Mouse (Mus musculus) limb, embryonic 11.5 days (tissue): ENCODE data around the gene Gab2. TPM values are rescaled to one million over a fixed set of nuclear protein-coding genes. Genes with fewer than 3 reads are reported as not detected.

ENCODE experiments used
- ATAC-seq: fragments of 200-750 bp; cut with Nextera tagmentation; 2 replicates; pipeline ENCODE4 v1.8.0; 2017; ENCODE audit warnings: low read depth; ENCODE audit not compliant: insufficient number of reproducible peaks, low FRiP score, low TSS enrichment
- DNase-seq: peaks from one replicate; pipeline ENCODE4 v3.0.0-alpha.2; 2015; ENCODE audit warnings: low spot score
- H3K27ac ChIP-seq: fragments of 300-500 bp; sonication (generic); replicated peaks from 2 replicates; pipeline ENCODE4 v1.5.1; 2014; ENCODE audit warnings: low read depth, mild to moderate bottlenecking, low read length
- H3K27me3 ChIP-seq: fragments of 300-500 bp; sonication (generic); 2 replicates; pipeline ENCODE4 v1.6.1; 2014; ENCODE audit warnings: mild to moderate bottlenecking, low read length, mixed read lengths; ENCODE audit not compliant: control insufficient read depth, insufficient read depth
- H3K36me3 ChIP-seq: fragments of 300-500 bp; sonication (generic); 2 replicates; pipeline ENCODE4 v1.6.1; 2014; ENCODE audit warnings: mild to moderate bottlenecking, low read length, moderate library complexity, mixed read lengths; ENCODE audit not compliant: control insufficient read depth, insufficient read depth
- H3K4me1 ChIP-seq: fragments of 300-500 bp; sonication (generic); 2 replicates; pipeline ENCODE4 v1.6.1; 2014; ENCODE audit warnings: low read length, mixed read lengths; ENCODE audit not compliant: control insufficient read depth, insufficient read depth
- H3K4me2 ChIP-seq: fragments of 300-500 bp; sonication (generic); 2 replicates; pipeline ENCODE4 v1.6.1; 2014; ENCODE audit warnings: low read depth, mild to moderate bottlenecking, moderate library complexity; ENCODE audit not compliant: severe bottlenecking
- H3K4me3 ChIP-seq: fragments of 300-500 bp; sonication (generic); 2 replicates; pipeline ENCODE4 v1.5.1; 2014; ENCODE audit warnings: low read depth, low read length
- H3K9ac ChIP-seq: fragments of 300-500 bp; sonication (generic); 2 replicates; pipeline ENCODE4 v1.6.1; 2014; ENCODE audit warnings: mild to moderate bottlenecking, low read length
- H3K9me3 ChIP-seq: fragments of 300-500 bp; sonication (generic); 2 replicates; pipeline ENCODE4 v1.6.1; 2016; ENCODE audit warnings: low read length; ENCODE audit not compliant: control insufficient read depth
- WGBS: fragments of 180-500 bp; shearing (Covaris S2); extraction: QIAGEN DNeasy Blood & Tissue Kit; methylation state at CpG from one replicate; pipeline ENCODE4 v1.1.7; 2014; 5-methylcytosine and 5-hydroxymethylcytosine counted together
- polyA plus RNA-seq: library from polyadenylated mRNA; unstranded; fragments of >200 nt; fragmentation: Nextera tagmentation; extraction: Ambion mirVana; gene quantifications from 2 replicates; pipeline ENCODE4 v1.2.1, GENCODE M21; 2014

Gab2 gene
- polyA plus RNA-seq, 1 experiment from 2014 or later = 3.3 TPM

DNA sequence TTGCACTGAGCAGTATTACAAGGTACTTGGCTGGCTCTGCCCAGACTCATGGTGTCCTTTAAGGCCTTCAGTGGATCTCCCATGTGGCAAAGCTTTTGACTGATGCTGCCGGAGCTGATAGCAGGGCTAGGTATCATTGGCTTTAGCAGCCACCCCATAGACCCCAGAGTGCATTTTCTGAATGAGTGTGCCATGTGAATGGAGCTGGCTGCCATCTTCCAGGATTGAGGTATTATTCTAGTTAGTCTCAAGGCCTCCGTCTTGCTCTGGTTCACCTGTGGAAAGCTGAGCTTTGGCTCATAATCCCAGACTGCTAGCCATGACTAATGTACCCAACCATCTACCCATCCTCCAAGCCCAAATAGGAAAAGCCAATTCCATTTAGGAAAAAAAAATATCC, 225.4 kb downstream of the Gab2 start:
- no peak for ATAC-seq
- peak; percentile 9 for DNase-seq
- H3K4me1 ChIP-seq = no peaks in the 10 kb centered on the region
- H3K36me3 ChIP-seq = no peaks in the 10 kb centered on the region; the same call in 1 of the 2 replicates
- WGBS = 91% methylated on average over 2 of the region's 2 CpGs
- H3K4me2 ChIP-seq = no peak overlapping the region
- H3K9ac ChIP-seq = no peak overlapping the region
- no peaks in the 10 kb centered on the region for H3K9me3 ChIP-seq
- H3K27ac ChIP-seq = no peak overlapping the region
- H3K27me3 ChIP-seq = no peaks in the 10 kb centered on the region
- H3K4me3 ChIP-seq = no peak overlapping the region

DNA sequence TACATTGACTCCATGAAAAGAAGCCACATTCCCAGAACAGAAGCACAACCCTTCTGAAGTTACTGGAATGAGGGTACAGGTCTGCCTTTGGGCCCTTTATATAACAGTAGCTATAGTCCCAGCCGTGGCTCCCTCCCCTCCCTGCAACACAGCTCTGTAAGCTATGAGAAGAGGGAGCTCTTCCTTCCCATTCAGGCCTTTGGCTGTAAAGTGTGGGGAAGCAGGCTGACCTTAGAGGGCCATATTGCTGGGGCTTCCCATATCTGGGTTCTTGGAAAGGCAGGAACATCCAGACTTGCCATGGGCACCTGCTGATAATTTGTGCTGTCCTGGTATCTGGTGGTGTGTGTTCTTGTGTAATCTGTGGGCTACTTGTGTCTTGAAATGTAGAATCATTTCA, 226.2 kb downstream of the Gab2 start:
- DNase-seq = peak; percentile 14
- WGBS = 82% methylated on average over 1 of the region's 1 CpGs

DNA sequence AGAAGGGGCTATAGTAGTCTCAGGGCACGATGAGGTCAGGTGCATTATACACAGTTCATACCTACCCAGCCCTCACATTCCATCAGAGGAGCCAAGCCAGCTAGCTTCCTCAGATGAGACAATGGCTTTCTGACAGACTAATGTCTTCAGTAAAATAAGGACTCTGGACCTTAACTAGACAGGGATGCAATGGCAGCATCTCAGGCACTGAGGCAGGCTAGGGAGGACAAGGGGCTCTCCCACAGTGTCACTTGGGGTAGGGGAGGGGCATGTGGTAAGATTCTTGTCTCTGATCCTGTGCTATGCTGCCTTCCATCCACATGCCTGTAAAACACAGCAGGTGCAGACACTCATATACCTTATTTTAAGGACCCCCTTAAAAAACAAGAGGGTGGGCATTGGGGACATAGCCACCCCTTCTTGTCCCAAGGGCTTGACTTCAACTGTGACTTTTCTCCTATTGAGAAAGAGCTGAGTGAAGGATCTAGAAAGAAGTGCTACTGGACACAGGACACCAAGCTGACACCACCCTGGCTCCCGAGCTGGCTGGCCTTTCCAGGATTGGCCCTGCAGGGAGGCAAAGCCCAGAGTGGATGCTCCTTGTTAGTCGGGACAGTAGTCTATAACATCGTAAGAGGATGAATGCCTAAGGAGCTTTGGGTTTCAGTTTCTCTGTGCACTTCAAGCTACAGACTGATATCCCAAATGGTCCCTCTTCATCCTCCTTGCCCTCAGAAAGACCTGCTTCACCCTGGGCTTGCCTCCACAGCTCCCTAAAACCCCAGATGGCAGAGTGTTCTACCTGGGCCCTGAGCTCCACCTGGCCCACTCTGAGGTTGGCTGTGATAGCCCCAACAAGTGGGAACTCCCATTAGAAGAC, 228.3 kb downstream of the Gab2 start:
- H3K9me3 ChIP-seq = no peaks in the 10 kb centered on the region
- ATAC-seq (no peak), DNase-seq (no peak)
- no peak overlapping the region for H3K4me2 ChIP-seq
- no peak overlapping the region for H3K27ac ChIP-seq
- no peaks in the 10 kb centered on the region; the same call in 1 of the 2 replicates for H3K36me3 ChIP-seq
- H3K9ac ChIP-seq = no peak overlapping the region
- WGBS = 77% methylated on average over 4 of the region's 4 CpGs
- H3K4me1 ChIP-seq = no peaks in the 10 kb centered on the region
- H3K27me3 ChIP-seq = no peaks in the 10 kb centered on the region
- no peak overlapping the region for H3K4me3 ChIP-seq

More for the DNA sequence above, 226.2 kb downstream of the Gab2 start:
- no peak overlapping the region for H3K4me2 ChIP-seq
- H3K4me1 ChIP-seq = no peaks in the 10 kb centered on the region
- no peak overlapping the region for H3K9ac ChIP-seq
- H3K9me3 ChIP-seq = no peaks in the 10 kb centered on the region
- no peaks in the 10 kb centered on the region for H3K27me3 ChIP-seq
- H3K4me3 ChIP-seq = no peak overlapping the region
- H3K27ac ChIP-seq = no peak overlapping the region
- no peaks in the 10 kb centered on the region; the same call in 1 of the 2 replicates for H3K36me3 ChIP-seq
- ATAC-seq = no peak

DNA sequence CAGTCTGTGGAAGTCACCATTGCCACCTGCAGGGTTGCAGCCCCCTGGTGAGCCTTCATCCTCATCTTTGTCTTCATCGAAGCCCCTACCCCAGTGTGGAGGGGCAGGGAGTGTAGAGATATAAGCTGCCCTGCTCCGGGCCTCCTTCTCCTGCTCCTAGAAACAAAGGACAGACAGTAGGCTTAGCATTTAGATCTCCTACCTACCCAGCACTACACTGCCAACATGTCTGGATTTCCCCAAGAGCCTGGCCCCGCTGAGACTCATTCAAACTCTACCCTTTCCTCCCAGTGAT, 228.9 kb downstream of the Gab2 start:
- no peaks in the 10 kb centered on the region for H3K4me1 ChIP-seq
- H3K36me3 ChIP-seq = no peaks in the 10 kb centered on the region; the same call in 1 of the 2 replicates
- no peak overlapping the region for H3K4me2 ChIP-seq
- H3K9me3 ChIP-seq = no peaks in the 10 kb centered on the region
- DNase-seq (no peak), ATAC-seq (no peak)
- no peaks in the 10 kb centered on the region for H3K27me3 ChIP-seq
- H3K27ac ChIP-seq = no peak overlapping the region
- WGBS = 89% methylated on average over 3 of the region's 3 CpGs
- H3K4me3 ChIP-seq = no peak overlapping the region
- no peak overlapping the region for H3K9ac ChIP-seq

DNA sequence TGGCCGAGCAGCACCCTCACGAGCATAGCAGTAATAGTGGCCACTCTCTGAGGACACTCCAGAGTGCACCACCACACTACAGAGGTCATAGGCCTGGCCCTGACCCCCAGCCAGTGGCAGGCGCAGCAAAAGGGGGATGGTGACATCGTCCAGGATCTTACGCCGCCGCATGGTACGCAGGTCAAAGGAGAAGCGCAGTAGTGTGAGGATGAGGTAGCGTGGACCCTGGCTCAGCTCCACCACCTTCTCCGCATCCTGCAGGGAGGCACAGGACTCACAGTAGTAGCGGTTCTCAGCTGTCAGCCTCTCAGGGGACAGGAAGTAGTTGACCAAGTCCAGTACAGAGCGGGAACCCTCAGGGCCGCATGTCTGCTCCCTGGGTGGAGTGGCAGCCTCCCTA, 230.2 kb downstream of the Gab2 start:
- Histone ChIP-seq H3K9me3 (no peaks in the 10 kb centered on the region), H3K4me1 (no peaks in the 10 kb centered on the region), H3K4me3 (no peak overlapping the region), H3K9ac (no peak overlapping the region), H3K4me2 (no peak overlapping the region), H3K27ac (no peak overlapping the region), H3K27me3 (no peaks in the 10 kb centered on the region), H3K36me3 (no peaks in the 10 kb centered on the region)
- 90% methylated on average over 14 of the region's 14 CpGs for WGBS
- DNase-seq = no peak
- ATAC-seq = no peak

DNA sequence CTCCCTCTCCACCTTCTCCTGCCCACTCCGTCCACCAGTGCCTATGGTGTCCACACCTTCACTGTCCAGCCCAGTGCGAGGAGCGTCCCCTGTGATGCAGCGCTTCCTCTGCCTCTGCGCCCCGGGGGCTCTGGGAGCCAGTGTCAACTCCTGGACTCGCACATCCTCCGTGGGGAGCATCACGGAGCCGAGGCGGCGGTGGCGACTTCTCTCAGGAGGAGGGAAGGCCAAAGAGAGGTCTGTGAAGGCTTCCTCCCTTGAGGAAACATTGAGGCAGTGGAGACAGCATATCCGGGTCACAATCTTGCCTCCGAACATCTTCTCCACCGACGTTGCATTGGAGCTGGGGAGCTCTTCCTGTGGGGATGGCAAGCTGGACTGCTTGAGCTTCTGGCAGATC, 230.8 kb downstream of the Gab2 start:
- Histone ChIP-seq H3K4me1 (no peaks in the 10 kb centered on the region), H3K4me2 (no peak overlapping the region), H3K27me3 (no peaks in the 10 kb centered on the region), H3K9ac (no peak overlapping the region), H3K36me3 (no peaks in the 10 kb centered on the region), H3K27ac (no peak overlapping the region), H3K9me3 (no peaks in the 10 kb centered on the region), H3K4me3 (no peak overlapping the region)
- WGBS = 88% methylated on average over 17 of the region's 17 CpGs
- DNase-seq (no peak), ATAC-seq (no peak)

DNA sequence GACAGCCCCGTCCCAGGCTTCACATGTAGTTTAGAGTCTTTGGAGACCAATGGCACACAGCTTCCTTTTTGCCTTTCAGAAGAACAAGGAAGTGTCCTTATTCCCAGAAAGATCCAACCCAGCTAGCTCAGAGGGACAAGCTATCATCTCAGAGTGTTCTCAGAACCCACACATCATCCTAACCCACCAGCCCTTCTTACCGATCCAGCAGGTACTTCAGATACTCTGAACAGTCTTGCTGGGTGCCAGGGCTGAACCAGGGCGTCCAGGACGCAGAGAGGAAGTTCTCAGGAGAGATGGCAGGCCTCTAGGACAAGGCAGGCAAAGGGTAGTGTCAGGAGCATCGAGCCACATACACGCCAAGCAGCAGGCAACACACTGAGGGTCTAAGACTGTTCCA, 231.5 kb downstream of the Gab2 start:
- Histone ChIP-seq H3K4me3 (no peak overlapping the region), H3K27ac (no peak overlapping the region), H3K4me2 (no peak overlapping the region), H3K27me3 (no peaks in the 10 kb centered on the region), H3K9me3 (no peaks in the 10 kb centered on the region), H3K4me1 (no peaks in the 10 kb centered on the region), H3K36me3 (no peaks in the 10 kb centered on the region), H3K9ac (no peak overlapping the region)
- ATAC-seq (no peak), DNase-seq (no peak)
- 91% methylated on average over 6 of the region's 6 CpGs for WGBS

DNA sequence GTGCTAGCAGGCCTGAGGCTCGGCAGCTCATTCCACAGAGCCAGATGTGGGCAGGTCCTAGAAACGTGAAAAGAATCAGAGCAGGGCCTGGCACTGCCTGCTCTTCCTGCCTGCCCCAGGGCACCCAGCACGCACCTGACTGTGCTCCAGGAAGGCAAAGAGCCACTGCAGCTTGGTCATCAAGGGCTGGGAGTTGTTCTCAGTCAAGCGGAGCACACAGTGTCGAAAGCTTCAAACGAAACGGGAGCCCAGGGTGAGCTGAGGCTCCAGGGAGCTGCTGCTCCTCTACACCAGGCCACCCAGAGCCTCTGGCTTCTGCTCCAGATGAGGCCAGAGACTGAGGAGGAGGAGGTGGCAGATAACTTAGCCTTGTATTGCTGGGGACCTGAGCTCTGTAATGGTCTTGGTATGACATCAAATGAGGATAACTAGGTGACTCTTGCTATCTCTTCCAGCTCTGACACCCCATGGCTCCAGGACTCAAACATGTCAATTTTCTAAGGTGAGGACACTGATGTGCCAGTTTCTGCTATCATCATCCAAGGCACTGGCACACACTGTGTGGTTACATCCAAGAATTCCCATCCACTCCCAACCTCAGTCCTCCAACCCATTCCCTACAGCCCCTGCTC, 232.1 kb downstream of the Gab2 start:
- no peaks in the 10 kb centered on the region for H3K27me3 ChIP-seq
- H3K36me3 ChIP-seq = no peaks in the 10 kb centered on the region
- 81% methylated on average over 7 of the region's 7 CpGs for WGBS
- H3K27ac ChIP-seq = no peak overlapping the region
- H3K9ac ChIP-seq = no peak overlapping the region
- H3K4me3 ChIP-seq = no peak overlapping the region
- H3K4me1 ChIP-seq = no peaks in the 10 kb centered on the region
- H3K9me3 ChIP-seq = no peaks in the 10 kb centered on the region
- DNase-seq = no peak
- ATAC-seq = no peak
- H3K4me2 ChIP-seq = no peak overlapping the region
